Mouse (Mus musculus) stomach, postnatal 0 days (tissue): ENCODE data around the gene Dock2.

Experiments
- CTCF ChIP-seq: IDR thresholded peaks from 2 replicates; pipeline ENCODE4 v1.5.1; 2016; ENCODE audit warnings: antibody characterized with exemption, low read depth, mild to moderate bottlenecking, moderate library complexity
- EP300 ChIP-seq: optimal IDR thresholded peaks from 2 replicates; pipeline ENCODE3; 2016; ENCODE audit warnings: antibody characterized with exemption

GRCm38 (mm10) chr11:34430940-34431339, 352.8 kb downstream of the Dock2 start:
- TF ChIP-seq CTCF: no peak
- no peak for TF ChIP-seq EP300
